Mouse (Mus musculus) left cerebral cortex, postnatal 36 days (tissue): ENCODE data around the gene Gm9513. TPM values are rescaled to one million over a fixed set of nuclear protein-coding genes. Genes with fewer than 3 reads are reported as not detected.

Source experiments
- DNase-seq, 2 experiments: peaks; one replicate each; pipeline ENCODE4 v3.0.0; 2021 to 2022; ENCODE audit warnings: low spot score in 2 of 2, mixed read lengths in 1 of 2
- intact Hi-C: fragments of 180-260 bp; cut with DNase I; formaldehyde crosslinking; loops from one replicate; pipeline ENCODE4 v1.15.1; 2025
- total RNA-seq, 2 experiments: library from RNA; stranded (reverse); gene quantifications; 2 replicates each; pipeline ENCODE4 v1.2.3; 2021

The Gm9513 gene
- not detected for total RNA-seq

- DNase-seq: no peak
- intact Hi-C loops: no loop called here
These were observed at the start of gene Gm9513 for GRCm38 (mm10) chr9:36475338-36475737. Gm9513 (plus strand) TSS chr9:36475638.

GRCm38 (mm10) chr9:36431584-36431983 is 43.9 kb upstream of the Gm9513 start, which contains the start of gene Gm7257:
Gm7257 (plus strand) TSS chr9:36431884.
- intact Hi-C loops: no loop called here
- no peak for DNase-seq

GRCm38 (mm10) chr9:36435051-36435764 is 40.2 kb upstream of the Gm9513 start:
- intact Hi-C loops: no loop called here

GRCm38 (mm10) chr9:36494501-36495220 is 19.2 kb downstream of the Gm9513 start:
- intact Hi-C loops: no loop called here
- no peak for DNase-seq

More at GRCm38 (mm10) chr9:36435051-36435764, 40.2 kb upstream of the Gm9513 start:
- no peak for DNase-seq

- DNase-seq: no peak
- intact Hi-C loops: no loop called here
These were observed 20.4 kb downstream of the Gm9513 start for GRCm38 (mm10) chr9:36495824-36496223.

- DNase-seq: no peak
- intact Hi-C loops: no loop called here
These were observed 28.8 kb downstream of the Gm9513 start for GRCm38 (mm10) chr9:36504211-36504610.

Other genes with a start within 250 kb of the Gm9513 start
- not detected for gene Gm7257, start 43.8 kb upstream of the Gm9513 start, total RNA-seq
- not detected for gene Gm5615, start 66.3 kb downstream of the Gm9513 start, total RNA-seq
- gene Gm17689, start 107.0 kb downstream of the Gm9513 start, total RNA-seq: not detected
- not detected for gene A630095E13Rik, start 167.7 kb downstream of the Gm9513 start, total RNA-seq
- not detected for gene Acrv1, start 217.6 kb downstream of the Gm9513 start, total RNA-seq